Comparison of ENCODE assay signal across 22 mouse cellular contexts in the genomic region with DNA sequence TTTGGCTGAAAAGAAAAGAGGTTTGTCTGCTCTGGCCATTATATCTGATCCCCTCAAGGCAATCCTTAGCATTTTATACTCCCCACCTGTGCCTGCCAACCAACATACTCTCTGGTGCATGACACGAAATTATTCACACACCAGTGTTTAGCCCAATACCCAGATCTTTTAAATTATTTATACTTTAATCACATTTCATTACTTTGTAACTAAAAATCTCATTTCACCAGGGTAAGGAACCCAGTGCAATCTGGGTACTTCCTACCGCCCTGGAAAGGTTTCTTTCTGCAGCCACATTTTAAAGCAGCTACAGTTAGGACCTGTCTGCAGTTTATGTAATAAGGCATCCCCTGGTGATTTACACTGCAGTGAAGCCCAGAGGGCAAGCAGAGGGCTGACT.
DNase-seq lines count a peak whose midpoint lies in the region; ATAC-seq lines count a peak whose summit lies in the region.
"Had no signal": no experiment of that assay in that cellular context is flagged by ENCODE, and none has a peak within 500 bp of the region (broad histone marks: within the 10 kb centered on the region; RNA-seq: fewer than 3 reads in every experiment).

No protein-coding gene starts in this region.

- no peak overlapping the region for H3K4me2 ChIP-seq in limb, embryonic 13.5 days (replicated peaks)
- H3K4me2 ChIP-seq in hindbrain, embryonic 13.5 days: no peak overlapping the region
- H3K4me2 ChIP-seq in midbrain, embryonic 12.5 days (replicated peaks): no peak overlapping the region
- no peak overlapping the region for H3K4me2 ChIP-seq in neural tube, embryonic 13.5 days
- no peak overlapping the region for H3K4me2 ChIP-seq in forebrain, embryonic 12.5 days
- H3K4me2 ChIP-seq: forebrain, embryonic 13.5 days; liver, embryonic 11.5 days had no signal

- H3K27me3 ChIP-seq in limb, embryonic 13.5 days: no peaks in the 10 kb centered on the region
- no peaks in the 10 kb centered on the region for H3K27me3 ChIP-seq in limb, embryonic 10.5 days (ENCODE audit: low read depth, poor library complexity, severe bottlenecking)
- no peaks in the 10 kb centered on the region for H3K27me3 ChIP-seq in hindbrain, embryonic 13.5 days
- no peaks in the 10 kb centered on the region for H3K27me3 ChIP-seq in midbrain, embryonic 12.5 days
- no peaks in the 10 kb centered on the region for H3K27me3 ChIP-seq in neural tube, embryonic 13.5 days
- H3K27me3 ChIP-seq in forebrain, embryonic 12.5 days: no peaks in the 10 kb centered on the region
- H3K27me3 ChIP-seq: forebrain, embryonic 13.5 days had no signal

- no peak for DNase-seq in limb, embryonic 10.5 days (ENCODE audit: low spot score)
- DNase-seq in layer of hippocampus, adult 9-10 months (ENCODE audit: low spot score): no peak
- DNase-seq in layer of hippocampus, adult 18-20 months (ENCODE audit: low spot score in 2 of 2): no peak
- DNase-seq: adrenal gland, postnatal 36 days; B cell, adult 2 months; cerebellum, adult 2 months; cerebellum, postnatal 36 days; gastrocnemius, postnatal 10 days; heart, adult 2 months; heart, postnatal 4 days; lung, adult 18-20 months; lung, postnatal 14 days had no signal

- H3K4me3 ChIP-seq in limb, embryonic 13.5 days: no peak overlapping the region
- H3K4me3 ChIP-seq in limb, embryonic 10.5 days: no peak overlapping the region
- no peak overlapping the region for H3K4me3 ChIP-seq in hindbrain, embryonic 13.5 days
- H3K4me3 ChIP-seq in midbrain, embryonic 12.5 days: no peak overlapping the region
- H3K4me3 ChIP-seq in neural tube, embryonic 13.5 days: no peak overlapping the region
- no peak overlapping the region for H3K4me3 ChIP-seq in forebrain, embryonic 12.5 days (replicated peaks)
- H3K4me3 ChIP-seq: forebrain, embryonic 13.5 days; heart, adult 2 months had no signal

- WGBS in limb, embryonic 13.5 days: 11% methylated on average over 2 of the region's 2 CpGs
- 63% methylated on average over 2 of the region's 2 CpGs for WGBS in limb, embryonic 10.5 days
- 56% methylated on average over 2 of the region's 2 CpGs for WGBS in hindbrain, embryonic 13.5 days
- 58% methylated on average over 2 of the region's 2 CpGs for WGBS in midbrain, embryonic 12.5 days
- 28% methylated on average over 2 of the region's 2 CpGs for WGBS in neural tube, embryonic 13.5 days
- 65% methylated on average over 2 of the region's 2 CpGs for WGBS in forebrain, embryonic 12.5 days

- no peaks in the 10 kb centered on the region for H3K9me3 ChIP-seq in limb, embryonic 13.5 days
- no peaks in the 10 kb centered on the region for H3K9me3 ChIP-seq in limb, embryonic 10.5 days (replicated peaks)
- no peaks in the 10 kb centered on the region for H3K9me3 ChIP-seq in hindbrain, embryonic 13.5 days
- H3K9me3 ChIP-seq in midbrain, embryonic 12.5 days: no peaks in the 10 kb centered on the region
- H3K9me3 ChIP-seq in neural tube, embryonic 13.5 days: no peaks in the 10 kb centered on the region
- H3K9me3 ChIP-seq in forebrain, embryonic 12.5 days: no peaks in the 10 kb centered on the region
- H3K9me3 ChIP-seq: forebrain, embryonic 13.5 days had no signal

- no peaks in the 10 kb centered on the region for H3K36me3 ChIP-seq in limb, embryonic 13.5 days
- no peaks in the 10 kb centered on the region for H3K36me3 ChIP-seq in limb, embryonic 10.5 days
- no peaks in the 10 kb centered on the region for H3K36me3 ChIP-seq in hindbrain, embryonic 13.5 days
- no peaks in the 10 kb centered on the region for H3K36me3 ChIP-seq in midbrain, embryonic 12.5 days
- no peaks in the 10 kb centered on the region for H3K36me3 ChIP-seq in neural tube, embryonic 13.5 days
- no peaks in the 10 kb centered on the region for H3K36me3 ChIP-seq in forebrain, embryonic 12.5 days (replicated peaks)

- no peak overlapping the region for H3K9ac ChIP-seq in limb, embryonic 13.5 days
- no peak overlapping the region for H3K9ac ChIP-seq in hindbrain, embryonic 13.5 days
- no peak overlapping the region for H3K9ac ChIP-seq in midbrain, embryonic 12.5 days (replicated peaks)
- H3K9ac ChIP-seq in neural tube, embryonic 13.5 days: no peak overlapping the region
- no peak overlapping the region for H3K9ac ChIP-seq in forebrain, embryonic 12.5 days
- H3K9ac ChIP-seq: forebrain, embryonic 13.5 days had no signal

- peaks cover 10% of the 10 kb centered on the region; the same call in 1 of the 2 replicates for H3K4me1 ChIP-seq in limb, embryonic 13.5 days
- 0 out of 2 replicates have a peak, but pooled peaks cover 3% of the 10 kb centered on the region for H3K4me1 ChIP-seq in limb, embryonic 10.5 days
- H3K4me1 ChIP-seq in hindbrain, embryonic 13.5 days (replicated peaks): peaks cover 10% of the 10 kb centered on the region
- 0 out of 2 replicates have a peak, but pooled peaks cover 2% of the 10 kb centered on the region for H3K4me1 ChIP-seq in midbrain, embryonic 12.5 days
- peaks cover 20% of the 10 kb centered on the region for H3K4me1 ChIP-seq in neural tube, embryonic 13.5 days (replicated peaks)
- no peaks in the 10 kb centered on the region; the same call in 1 of the 2 replicates for H3K4me1 ChIP-seq in forebrain, embryonic 12.5 days
- H3K4me1 ChIP-seq: forebrain, embryonic 13.5 days had no signal

- 0 out of 2 replicates have a peak overlapping the region, but pooled peaks have one; percentile 39 for H3K27ac ChIP-seq in limb, embryonic 13.5 days
- no peak overlapping the region for H3K27ac ChIP-seq in limb, embryonic 10.5 days
- H3K27ac ChIP-seq in hindbrain, embryonic 13.5 days: peak overlapping the region; percentile 78
- H3K27ac ChIP-seq in midbrain, embryonic 12.5 days (replicated peaks): peak overlapping the region; percentile 74
- peak overlapping the region; percentile 85 for H3K27ac ChIP-seq in neural tube, embryonic 13.5 days (replicated peaks)
- no peak overlapping the region for H3K27ac ChIP-seq in forebrain, embryonic 12.5 days
- H3K27ac ChIP-seq: forebrain, embryonic 13.5 days; heart, adult 2 months; kidney, postnatal 0 days; stomach, postnatal 0 days had no signal

- ATAC-seq in limb, embryonic 13.5 days (ENCODE audit: low FRiP score, low read depth): peak; percentile 24; the same call in 1 of the 2 replicates
- peak; percentile 63 for ATAC-seq in hindbrain, embryonic 13.5 days (ENCODE audit: low FRiP score)
- ATAC-seq in midbrain, embryonic 12.5 days (ENCODE audit: low FRiP score, low read depth): peak; percentile 74; the same call in 1 of the 2 replicates
- peak; percentile 66 for ATAC-seq in neural tube, embryonic 13.5 days (ENCODE audit: low read depth)
- no peak for ATAC-seq in forebrain, embryonic 12.5 days (ENCODE audit: low FRiP score)
- ATAC-seq: forebrain, embryonic 13.5 days; intestine, embryonic 16.5 days had no signal

Comparison
In these comparisons a context has a peak if more than half of its experiments do, and no peak if none do; other contexts are left out.
1. H3K27ac ChIP-seq: peak in limb, embryonic 13.5 days (single experiment), hindbrain, embryonic 13.5 days (single experiment), midbrain, embryonic 12.5 days (single experiment) and neural tube, embryonic 13.5 days (single experiment); none in limb, embryonic 10.5 days (single experiment) and forebrain, embryonic 12.5 days (single experiment).